Mouse (Mus musculus) testis, adult 2 months (tissue): ENCODE data around the gene Dock1.

Experiments used
- CTCF ChIP-seq: fragments of 200-500 bp; IDR thresholded peaks from 2 replicates; pipeline ENCODE4 v1.5.1; 2012; ENCODE audit warnings: low read depth, mild to moderate bottlenecking, inconsistent platforms, low read length, moderate library complexity; ENCODE audit not compliant: control insufficient read depth, insufficient read depth, insufficient replicate concordance
- POLR2A ChIP-seq: fragments of 200-500 bp; IDR thresholded peaks from 2 replicates; pipeline ENCODE4 v1.6.1; 2012; ENCODE audit warnings: low read depth, mild to moderate bottlenecking, inconsistent platforms, low read length, moderate library complexity; ENCODE audit not compliant: control insufficient read depth

- TF ChIP-seq CTCF (no peak), POLR2A (no peak)
These were observed 129.6 kb downstream of the Dock1 start for GRCm38 (mm10) chr7:134800079-134800478.
